Mouse (Mus musculus) kidney, postnatal 0 days (tissue): ENCODE results near the gene Txnl4b. TPM values are rescaled to one million over a fixed set of nuclear protein-coding genes. Genes with fewer than 3 reads are reported as not detected.
A peak's percentile ranks its signal among the peaks of the same experiment; 100 is the strongest.

Experiments
- ATAC-seq: fragments of 200-750 bp; cut with Nextera tagmentation; replicated peaks from 2 replicates; pipeline ENCODE4 v1.8.0; 2017; ENCODE audit warnings: low read depth, moderate number of reproducible peaks, moderate TSS enrichment, moderate library complexity; ENCODE audit not compliant: low FRiP score
- DNase-seq: peaks from one replicate; pipeline ENCODE4 v3.0.0-alpha.2; 2016; ENCODE audit warnings: low spot score
- H3K27ac ChIP-seq: fragments of 300-500 bp; sonication (generic); 2 replicates; pipeline ENCODE4 v1.5.1; 2014; ENCODE audit warnings: mild to moderate bottlenecking
- H3K27me3 ChIP-seq: fragments of 300-500 bp; sonication (generic); 2 replicates; pipeline ENCODE4 v1.6.1; 2014; ENCODE audit warnings: low read length, mixed read lengths; ENCODE audit not compliant: insufficient read depth
- H3K36me3 ChIP-seq: fragments of 300-500 bp; sonication (generic); 2 replicates; pipeline ENCODE4 v1.6.1; 2014; ENCODE audit warnings: low read length, mixed read lengths; ENCODE audit not compliant: insufficient read depth
- H3K4me1 ChIP-seq: fragments of 300-500 bp; sonication (generic); replicated peaks from 2 replicates; pipeline ENCODE4 v1.6.1; 2014; ENCODE audit warnings: antibody characterized with exemption, low read length, mixed read lengths; ENCODE audit not compliant: insufficient read depth
- H3K4me2 ChIP-seq: fragments of 300-500 bp; sonication (generic); 2 replicates; pipeline ENCODE4 v1.6.1; 2014; ENCODE audit warnings: mild to moderate bottlenecking, low read length, moderate library complexity, mixed read lengths
- H3K4me3 ChIP-seq: fragments of 300-500 bp; sonication (generic); replicated peaks from 2 replicates; pipeline ENCODE4 v1.5.1; 2014; ENCODE audit warnings: low read depth, low read length
- H3K9ac ChIP-seq: fragments of 300-500 bp; sonication (generic); 2 replicates; pipeline ENCODE4 v1.6.1; 2014; ENCODE audit warnings: low read depth, low read length
- H3K9me3 ChIP-seq: fragments of 300-500 bp; sonication (generic); replicated peaks from 2 replicates; pipeline ENCODE4 v1.6.1; 2016; ENCODE audit warnings: low read length, inconsistent platforms, mixed read lengths
- CTCF ChIP-seq: IDR thresholded peaks from 2 replicates; pipeline ENCODE4 v1.5.1; 2016; ENCODE audit warnings: antibody characterized with exemption, low read depth, mild to moderate bottlenecking, moderate library complexity
- WGBS: fragments of 180-500 bp; shearing (Covaris S2); extraction: QIAGEN DNeasy Blood & Tissue Kit; methylation state at CpG from one replicate; pipeline ENCODE4 v1.1.7; 2014; 5-methylcytosine and 5-hydroxymethylcytosine counted together
- polyA plus RNA-seq: library from polyadenylated mRNA; unstranded; fragments of >200 nt; fragmentation: Nextera tagmentation; extraction: Ambion mirVana; gene quantifications from 2 replicates; pipeline ENCODE4 v1.2.1, GENCODE M21; 2015

The Txnl4b gene
- polyA plus RNA-seq, 1 experiment from 2014 or later: 28.8 TPM

DNA sequence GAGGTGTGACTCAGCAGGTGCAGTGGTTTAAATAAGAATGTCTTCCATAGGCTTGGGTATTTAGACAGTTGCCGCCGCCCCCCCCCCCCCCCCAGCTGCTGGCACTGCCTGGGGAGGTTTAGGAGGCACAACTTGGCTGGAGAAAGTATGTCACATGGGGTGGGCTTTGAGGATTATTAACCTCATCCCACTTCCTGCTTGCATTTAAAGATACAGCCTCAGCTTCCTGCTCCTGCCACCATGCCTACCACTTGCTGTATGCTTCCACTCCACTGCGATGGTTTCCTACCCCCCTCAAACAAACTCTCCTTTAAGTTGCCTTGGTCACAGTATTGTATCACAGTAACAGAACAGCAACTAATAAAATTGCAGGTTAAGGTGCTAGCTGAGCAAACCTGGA, 21.6 kb upstream of the Txnl4b start:
- Histone ChIP-seq H3K27me3 (no peaks in the 10 kb centered on the region), H3K9me3 (no peaks in the 10 kb centered on the region), H3K4me1 (no peaks in the 10 kb centered on the region), H3K9ac (no peak overlapping the region), H3K27ac (no peak overlapping the region), H3K4me3 (no peak overlapping the region), H3K4me2 (no peak overlapping the region), H3K36me3 (peaks cover 16% of the 10 kb centered on the region)
- ATAC-seq: no peak
- TF ChIP-seq CTCF: no peak
- DNase-seq: no peak
- WGBS: 81% methylated on average over 1 of the region's 3 CpGs

GRCm38 (mm10) chr8:109551663-109552062, 14.0 kb upstream of the Txnl4b start:
- Histone ChIP-seq H3K27ac (no peak overlapping the region), H3K4me3 (no peak overlapping the region), H3K4me1 (no peaks in the 10 kb centered on the region), H3K36me3 (peaks cover 80% of the 10 kb centered on the region), H3K9ac (no peak overlapping the region), H3K4me2 (no peak overlapping the region), H3K27me3 (no peaks in the 10 kb centered on the region), H3K9me3 (no peaks in the 10 kb centered on the region)
- peak; percentile 69 for TF ChIP-seq CTCF
- ATAC-seq (0 out of 2 replicates have a peak, but pooled peaks have one; percentile 31), DNase-seq (peak; percentile 37)
- WGBS: 37% methylated on average over 3 of the region's 3 CpGs

DNA sequence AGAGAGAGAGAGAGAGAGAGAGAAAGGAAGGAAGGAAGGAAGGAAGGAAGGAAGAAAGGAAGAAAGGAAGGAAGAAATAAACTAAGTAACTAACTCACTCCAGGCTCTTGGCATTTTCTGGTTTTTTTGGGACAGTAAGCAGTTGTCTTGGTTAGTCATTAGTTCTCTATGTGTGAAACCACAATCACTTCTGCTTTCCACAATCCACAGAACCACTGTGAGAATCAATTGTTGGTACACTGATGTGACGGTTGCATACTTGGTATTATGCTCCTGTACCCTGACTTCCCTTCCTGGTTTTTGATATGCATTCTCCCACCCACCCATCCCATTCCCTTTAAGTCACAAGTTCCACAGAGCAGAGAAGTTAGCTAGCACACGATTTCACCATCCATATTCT, 1.8 kb upstream of the Txnl4b start:
- H3K4me3 ChIP-seq: no peak overlapping the region
- TF ChIP-seq CTCF: no peak
- no peak overlapping the region for H3K27ac ChIP-seq
- no peaks in the 10 kb centered on the region for H3K9me3 ChIP-seq
- no peak overlapping the region for H3K9ac ChIP-seq
- no peaks in the 10 kb centered on the region for H3K27me3 ChIP-seq
- 76% methylated on average over 2 of the region's 2 CpGs for WGBS
- peaks cover 35% of the 10 kb centered on the region for H3K36me3 ChIP-seq
- no peak for DNase-seq
- no peak for ATAC-seq
- H3K4me2 ChIP-seq: no peak overlapping the region
- peaks cover 4% of the 10 kb centered on the region; the same call in 1 of the 2 replicates for H3K4me1 ChIP-seq

- ATAC-seq (no peak), DNase-seq (peak; percentile 21)
- Histone ChIP-seq H3K36me3 (peaks cover 33% of the 10 kb centered on the region), H3K27ac (peak overlapping the region; percentile 93), H3K9ac (peak overlapping the region; percentile 81), H3K4me1 (peaks cover 4% of the 10 kb centered on the region; the same call in 1 of the 2 replicates), H3K9me3 (no peaks in the 10 kb centered on the region), H3K4me2 (peak overlapping the region; percentile 73), H3K27me3 (no peaks in the 10 kb centered on the region), H3K4me3 (peak overlapping the region; percentile 67)
- WGBS: 4% methylated on average over 10 of the region's 10 CpGs
- TF ChIP-seq CTCF: no peak
Observed at GRCm38 (mm10) chr8:109564766-109565165, 926 bp upstream of the Txnl4b start.

- no peak overlapping the region for H3K27ac ChIP-seq
- ATAC-seq (no peak), DNase-seq (no peak)
- 89% methylated on average over 12 of the region's 12 CpGs for WGBS
- no peaks in the 10 kb centered on the region for H3K9me3 ChIP-seq
- TF ChIP-seq CTCF: no peak
- no peak overlapping the region for H3K4me2 ChIP-seq
- no peak overlapping the region for H3K9ac ChIP-seq
- no peaks in the 10 kb centered on the region for H3K4me1 ChIP-seq
- H3K4me3 ChIP-seq: no peak overlapping the region
- H3K36me3 ChIP-seq: peaks cover 16% of the 10 kb centered on the region; the same call in 1 of the 2 replicates
- no peaks in the 10 kb centered on the region for H3K27me3 ChIP-seq
Observed at GRCm38 (mm10) chr8:109571139-109571538, 5.4 kb downstream of the Txnl4b start.

DNA sequence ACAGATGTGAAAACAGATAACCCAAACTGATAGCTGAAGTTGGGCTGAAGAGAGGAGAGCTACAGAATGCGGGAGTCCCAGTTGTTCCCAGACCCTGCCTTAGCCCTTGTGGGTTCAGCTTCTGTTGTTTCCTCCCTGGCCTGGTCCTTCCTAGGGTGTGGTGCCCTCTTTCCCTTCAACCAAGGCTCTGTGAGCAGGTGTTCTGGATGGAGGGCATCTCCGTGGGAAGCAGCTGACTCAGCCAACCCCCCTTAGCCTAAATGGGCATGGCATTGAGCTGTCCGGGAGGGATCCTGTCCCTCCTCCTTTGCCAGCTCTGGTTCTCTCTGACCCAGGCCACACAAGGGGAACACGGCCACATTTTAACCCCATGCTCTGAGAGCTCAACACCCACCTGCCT, 10.6 kb downstream of the Txnl4b start:
- TF ChIP-seq CTCF: no peak
- H3K4me3 ChIP-seq: no peak overlapping the region
- DNase-seq (no peak), ATAC-seq (no peak)
- H3K36me3 ChIP-seq: 0 out of 2 replicates have a peak, but pooled peaks cover 4% of the 10 kb centered on the region
- no peaks in the 10 kb centered on the region for H3K4me1 ChIP-seq
- WGBS: 65% methylated on average over 4 of the region's 4 CpGs
- H3K4me2 ChIP-seq: no peak overlapping the region
- no peaks in the 10 kb centered on the region for H3K27me3 ChIP-seq
- H3K27ac ChIP-seq: no peak overlapping the region
- no peaks in the 10 kb centered on the region for H3K9me3 ChIP-seq
- no peak overlapping the region for H3K9ac ChIP-seq

GRCm38 (mm10) chr8:109578900-109579301, 13.2 kb downstream of the Txnl4b start, which contains the start of gene Hp:
TSS of gene Hp (minus strand) at chr8:109579172.
- WGBS: 27% methylated on average over 8 of the region's 8 CpGs
- Histone ChIP-seq H3K36me3 (no peaks in the 10 kb centered on the region), H3K27ac (no peak within 1 kb of the TSS), H3K9ac (no peak within 1 kb of the TSS), H3K9me3 (no peaks in the 10 kb centered on the region), H3K27me3 (no peaks in the 10 kb centered on the region), H3K4me1 (no peaks in the 10 kb centered on the region), H3K4me3 (no peak within 1 kb of the TSS), H3K4me2 (no peak within 1 kb of the TSS)
- DNase-seq (peak; percentile 19), ATAC-seq (no peak)
- TF ChIP-seq CTCF: no peak
